Mouse (Mus musculus): Measurements from ENCODE around the gene Dgki. TPM values are rescaled to one million over a fixed set of nuclear protein-coding genes. Genes with fewer than 3 reads are reported as not detected.
"Not testable (repeated sequence)": the region's sequence is repeated elsewhere in the genome, so short reads cannot be mapped to it uniquely, and the experiment has no call there.

Gene Dgki
- polyA plus RNA-seq, 1 experiment from 2014 or later = 4.0 TPM

- no peak for ATAC-seq (ENCODE audit: low FRiP score)
- WGBS = 89% methylated on average over 3 of the region's 3 CpGs
- no peak overlapping the region for H3K9ac ChIP-seq
- H3K4me3 ChIP-seq (replicated peaks) = no peak overlapping the region
- no peaks in the 10 kb centered on the region for H3K36me3 ChIP-seq (replicated peaks)
- no peak overlapping the region for H3K4me2 ChIP-seq
- no peaks in the 10 kb centered on the region for H3K4me1 ChIP-seq
- no peak overlapping the region for H3K27ac ChIP-seq
- H3K27me3 ChIP-seq = no peaks in the 10 kb centered on the region
- no peaks in the 10 kb centered on the region for H3K9me3 ChIP-seq
Observed at GRCm38 (mm10) chr6:37119205-37119604, 180.8 kb downstream of the Dgki start.

GRCm38 (mm10) chr6:37113048-37113447 lies 186.9 kb downstream of the Dgki start:
- no peaks in the 10 kb centered on the region for H3K27me3 ChIP-seq
- no peak for ATAC-seq (ENCODE audit: low FRiP score)
- no peak overlapping the region for H3K4me3 ChIP-seq (replicated peaks)
- H3K27ac ChIP-seq = no peak overlapping the region
- H3K4me1 ChIP-seq = no peaks in the 10 kb centered on the region
- no peaks in the 10 kb centered on the region for H3K36me3 ChIP-seq (replicated peaks)
- no peak overlapping the region for H3K4me2 ChIP-seq
- WGBS = 88% methylated on average over 4 of the region's 4 CpGs
- no peaks in the 10 kb centered on the region for H3K9me3 ChIP-seq
- H3K9ac ChIP-seq = no peak overlapping the region

- H3K4me3 ChIP-seq (replicated peaks); H3K4me1 ChIP-seq; H3K9ac ChIP-seq; H3K27me3 ChIP-seq; H3K27ac ChIP-seq; H3K9me3 ChIP-seq; H3K4me2 ChIP-seq; ATAC-seq (ENCODE audit: low FRiP score); H3K36me3 ChIP-seq (replicated peaks): not testable (repeated sequence)
- WGBS = 90% methylated on average over 6 of the region's 6 CpGs
Observed at GRCm38 (mm10) chr6:37106236-37106635, 193.7 kb downstream of the Dgki start.

- H3K27me3 ChIP-seq = no peaks in the 10 kb centered on the region
- no peaks in the 10 kb centered on the region for H3K9me3 ChIP-seq
- no peaks in the 10 kb centered on the region for H3K36me3 ChIP-seq (replicated peaks)
- H3K4me2 ChIP-seq = no peak overlapping the region
- H3K4me1 ChIP-seq = peaks cover 4% of the 10 kb centered on the region; the same call in 1 of the 2 replicates
- H3K4me3 ChIP-seq (replicated peaks) = no peak overlapping the region
- no peak overlapping the region for H3K9ac ChIP-seq
- no peak overlapping the region for H3K27ac ChIP-seq
- WGBS = 82% methylated on average over 5 of the region's 5 CpGs
- ATAC-seq (ENCODE audit: low FRiP score) = no peak
Observed at GRCm38 (mm10) chr6:37100413-37100812, 199.6 kb downstream of the Dgki start.

GRCm38 (mm10) chr6:37097356-37098155 lies 202.4 kb downstream of the Dgki start:
- H3K4me3 ChIP-seq (replicated peaks) = no peak overlapping the region
- H3K4me2 ChIP-seq = no peak overlapping the region
- no peaks in the 10 kb centered on the region for H3K9me3 ChIP-seq
- no peaks in the 10 kb centered on the region for H3K36me3 ChIP-seq (replicated peaks)
- H3K27me3 ChIP-seq = no peaks in the 10 kb centered on the region
- peaks cover 4% of the 10 kb centered on the region; the same call in 1 of the 2 replicates for H3K4me1 ChIP-seq
- H3K27ac ChIP-seq = no peak overlapping the region
- 52% methylated on average over 18 of the region's 18 CpGs for WGBS
- peak; percentile 79; the same call in 1 of the 2 replicates for ATAC-seq (ENCODE audit: low FRiP score)
- no peak overlapping the region for H3K9ac ChIP-seq

GRCm38 (mm10) chr6:37096840-37097305 lies 203.1 kb downstream of the Dgki start:
- no peak overlapping the region for H3K4me2 ChIP-seq
- no peak overlapping the region for H3K4me3 ChIP-seq (replicated peaks)
- no peaks in the 10 kb centered on the region for H3K27me3 ChIP-seq
- no peak overlapping the region for H3K9ac ChIP-seq
- ATAC-seq (ENCODE audit: low FRiP score) = no peak
- no peak overlapping the region for H3K27ac ChIP-seq
- H3K36me3 ChIP-seq (replicated peaks) = no peaks in the 10 kb centered on the region
- H3K9me3 ChIP-seq = no peaks in the 10 kb centered on the region
- WGBS = 70% methylated on average over 12 of the region's 12 CpGs
- peaks cover 4% of the 10 kb centered on the region; the same call in 1 of the 2 replicates for H3K4me1 ChIP-seq

- peaks cover 6% of the 10 kb centered on the region for H3K4me1 ChIP-seq
- no peak overlapping the region for H3K9ac ChIP-seq
- peak; percentile 72 for ATAC-seq (ENCODE audit: low FRiP score)
- 45% methylated on average over 8 of the region's 8 CpGs for WGBS
- no peak overlapping the region for H3K4me3 ChIP-seq (replicated peaks)
- H3K4me2 ChIP-seq = no peak overlapping the region
- H3K27me3 ChIP-seq = no peaks in the 10 kb centered on the region
- no peaks in the 10 kb centered on the region for H3K9me3 ChIP-seq
- H3K27ac ChIP-seq = no peak overlapping the region
- H3K36me3 ChIP-seq (replicated peaks) = no peaks in the 10 kb centered on the region
Observed at GRCm38 (mm10) chr6:37089148-37090111, 210.6 kb downstream of the Dgki start.

- H3K4me1 ChIP-seq = no peaks in the 10 kb centered on the region
- H3K4me3 ChIP-seq (replicated peaks) = no peak overlapping the region
- 91% methylated on average over 3 of the region's 3 CpGs for WGBS
- no peak overlapping the region for H3K9ac ChIP-seq
- ATAC-seq (ENCODE audit: low FRiP score) = no peak
- no peaks in the 10 kb centered on the region for H3K27me3 ChIP-seq
- no peaks in the 10 kb centered on the region for H3K36me3 ChIP-seq (replicated peaks)
- no peak overlapping the region for H3K27ac ChIP-seq
- no peak overlapping the region for H3K4me2 ChIP-seq
- no peaks in the 10 kb centered on the region for H3K9me3 ChIP-seq
Observed at GRCm38 (mm10) chr6:37082990-37083389, 217.0 kb downstream of the Dgki start.

GRCm38 (mm10) chr6:37072401-37073016 lies 227.5 kb downstream of the Dgki start:
- Histone ChIP-seq H3K4me1 (peaks cover 5% of the 10 kb centered on the region; the same call in 1 of the 2 replicates), H3K9me3 (no peaks in the 10 kb centered on the region), H3K36me3 (replicated peaks) (no peaks in the 10 kb centered on the region), H3K27me3 (no peaks in the 10 kb centered on the region), H3K4me2 (no peak overlapping the region), H3K27ac (no peak overlapping the region), H3K9ac (no peak overlapping the region), H3K4me3 (replicated peaks) (no peak overlapping the region)
- ATAC-seq (ENCODE audit: low FRiP score) = no peak
- 81% methylated on average over 9 of the region's 9 CpGs for WGBS

GRCm38 (mm10) chr6:37069836-37070600 lies 230.0 kb downstream of the Dgki start:
- WGBS = 82% methylated on average over 14 of the region's 14 CpGs
- Histone ChIP-seq H3K4me3 (replicated peaks) (no peak overlapping the region), H3K9me3 (no peaks in the 10 kb centered on the region), H3K36me3 (replicated peaks) (no peaks in the 10 kb centered on the region), H3K9ac (no peak overlapping the region), H3K4me1 (peaks cover 10% of the 10 kb centered on the region; the same call in 1 of the 2 replicates), H3K27ac (no peak overlapping the region), H3K27me3 (no peaks in the 10 kb centered on the region), H3K4me2 (no peak overlapping the region)
- ATAC-seq (ENCODE audit: low FRiP score) = no peak

GRCm38 (mm10) chr6:37068737-37069136 lies 231.2 kb downstream of the Dgki start:
- H3K4me2 ChIP-seq = no peak overlapping the region
- no peaks in the 10 kb centered on the region for H3K9me3 ChIP-seq
- no peaks in the 10 kb centered on the region for H3K36me3 ChIP-seq (replicated peaks)
- no peaks in the 10 kb centered on the region for H3K27me3 ChIP-seq
- no peak overlapping the region for H3K27ac ChIP-seq
- no peak overlapping the region for H3K9ac ChIP-seq
- peaks cover 13% of the 10 kb centered on the region; the same call in 1 of the 2 replicates for H3K4me1 ChIP-seq
- ATAC-seq (ENCODE audit: low FRiP score) = no peak
- no peak overlapping the region for H3K4me3 ChIP-seq (replicated peaks)
- 89% methylated on average over 6 of the region's 6 CpGs for WGBS
